Mouse (Mus musculus): Measurements from ENCODE around the gene Ptn. TPM values are rescaled to one million over a fixed set of nuclear protein-coding genes. Genes with fewer than 3 reads are reported as not detected.

The Ptn gene
- polyA plus RNA-seq, 1 experiment, result not detected

DNA sequence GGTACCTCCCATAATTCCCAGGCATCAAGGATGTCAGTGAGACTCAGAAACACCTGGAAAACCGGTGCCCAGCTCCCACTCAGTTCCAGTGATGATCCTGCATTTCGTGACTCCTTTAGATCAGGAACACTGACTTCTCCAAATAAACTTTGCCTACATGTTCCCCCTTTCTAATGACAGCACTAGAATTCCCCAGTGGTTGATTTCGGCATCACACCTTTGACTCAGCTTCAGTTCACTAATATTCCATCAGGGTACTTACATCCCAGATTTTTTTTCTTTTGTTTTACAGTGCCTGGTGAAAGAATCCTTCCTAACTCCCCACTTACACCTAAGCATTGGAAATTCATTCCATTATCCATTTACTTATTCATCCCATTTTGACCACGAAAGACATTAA, 15.5 kb downstream of the Ptn start:
- TF ChIP-seq POLR2A (IDR thresholded peaks at IDR 0.05; ENCODE audit: borderline replicate concordance, low read depth, low read length) (no peak), CTCF (IDR thresholded peaks at IDR 0.05; ENCODE audit: low read depth, low read length) (no peak)
- Histone ChIP-seq H3K27ac (ENCODE audit: insufficient read depth, low read depth, low read length) (no peak overlapping the region), H3K4me1 (ENCODE audit: control insufficient read depth, insufficient read depth, low read length) (no peaks in the 10 kb centered on the region), H3K4me3 (ENCODE audit: insufficient read depth, low read length) (no peak overlapping the region)

DNA sequence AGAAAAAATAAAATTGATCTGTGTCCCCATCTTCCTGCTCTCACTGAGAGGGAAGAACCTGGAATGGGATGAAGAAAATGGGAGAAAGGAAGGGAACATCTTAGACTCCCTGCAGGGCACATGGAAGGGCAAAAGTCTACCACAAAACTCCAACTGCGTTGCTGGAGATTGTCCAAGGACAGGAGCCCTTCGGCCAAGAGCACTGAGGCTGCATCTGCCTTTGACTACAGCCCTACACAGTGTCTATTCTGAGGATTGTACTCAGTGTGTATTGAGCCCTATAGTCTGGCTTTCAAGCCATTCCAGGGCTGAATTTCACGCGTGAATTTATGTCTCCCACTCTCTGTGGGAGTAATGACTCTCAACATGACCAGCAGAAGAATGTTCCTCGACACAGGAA, 16.2 kb downstream of the Ptn start:
- TF ChIP-seq POLR2A (IDR thresholded peaks at IDR 0.05; ENCODE audit: borderline replicate concordance, low read depth, low read length), result no peak
- no peak for TF ChIP-seq CTCF (IDR thresholded peaks at IDR 0.05; ENCODE audit: low read depth, low read length)
- H3K4me1 ChIP-seq (ENCODE audit: control insufficient read depth, insufficient read depth, low read length), result no peaks in the 10 kb centered on the region
- H3K4me3 ChIP-seq (ENCODE audit: insufficient read depth, low read length), result no peak overlapping the region
- H3K27ac ChIP-seq (ENCODE audit: insufficient read depth, low read depth, low read length), result no peak overlapping the region

DNA sequence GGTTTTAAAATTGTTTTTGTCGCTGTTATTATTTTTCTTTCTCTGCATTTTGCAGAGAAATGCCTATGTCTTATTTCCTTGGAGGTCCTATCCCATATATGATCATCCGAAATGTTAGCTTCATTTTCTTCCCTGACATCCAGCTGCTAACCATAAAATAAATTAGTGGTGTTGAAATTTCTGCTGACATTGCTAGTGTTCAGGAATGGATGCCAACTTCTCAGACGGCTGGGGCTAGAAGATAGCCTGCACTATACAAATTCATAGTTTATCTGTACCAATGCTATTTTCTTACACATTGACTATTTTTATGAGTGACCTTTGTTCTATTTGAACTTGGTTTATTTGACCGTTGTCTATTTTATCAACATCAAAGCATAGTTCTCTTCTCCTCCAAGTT, 20.8 kb downstream of the Ptn start:
- Histone ChIP-seq H3K4me3 (ENCODE audit: insufficient read depth, low read length) (no peak overlapping the region), H3K4me1 (ENCODE audit: control insufficient read depth, insufficient read depth, low read length) (no peaks in the 10 kb centered on the region), H3K27ac (ENCODE audit: insufficient read depth, low read depth, low read length) (no peak overlapping the region)
- no peak for TF ChIP-seq CTCF (IDR thresholded peaks at IDR 0.05; ENCODE audit: low read depth, low read length)
- no peak for TF ChIP-seq POLR2A (IDR thresholded peaks at IDR 0.05; ENCODE audit: borderline replicate concordance, low read depth, low read length)

DNA sequence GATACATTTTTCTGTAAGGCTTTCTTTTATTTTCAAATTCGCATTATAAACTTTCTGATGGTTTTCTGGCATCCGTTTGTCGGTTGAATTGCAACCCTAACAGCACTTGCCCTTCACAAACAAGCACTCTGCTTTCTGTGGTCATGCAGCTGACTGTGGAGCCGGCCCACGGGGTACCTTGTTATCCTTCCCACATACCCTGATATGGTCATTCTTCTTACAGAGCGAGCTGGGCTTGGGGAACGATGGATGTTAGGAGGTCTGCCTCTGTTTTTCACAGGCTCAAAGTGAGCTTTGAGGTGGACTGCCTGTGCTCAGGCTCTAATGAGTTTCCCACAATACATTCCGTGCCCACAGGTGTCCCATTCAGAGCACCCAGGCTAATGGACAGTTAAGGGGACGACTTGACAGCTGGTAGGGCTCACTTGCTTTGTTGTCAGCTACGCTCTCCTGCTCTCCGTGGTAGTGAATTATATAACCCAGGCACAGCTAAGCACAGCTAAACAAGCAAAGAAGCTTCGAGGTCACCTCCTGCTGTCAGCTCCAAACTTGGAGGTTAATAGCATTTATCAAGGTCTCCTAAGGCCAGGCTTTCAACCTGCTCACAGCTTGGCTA, 21.3 kb downstream of the Ptn start:
- no peak overlapping the region for H3K27ac ChIP-seq (ENCODE audit: insufficient read depth, low read depth, low read length)
- no peaks in the 10 kb centered on the region for H3K4me1 ChIP-seq (ENCODE audit: control insufficient read depth, insufficient read depth, low read length)
- no peak overlapping the region for H3K4me3 ChIP-seq (ENCODE audit: insufficient read depth, low read length)
- TF ChIP-seq CTCF (IDR thresholded peaks at IDR 0.05; ENCODE audit: low read depth, low read length) (no peak), POLR2A (IDR thresholded peaks at IDR 0.05; ENCODE audit: borderline replicate concordance, low read depth, low read length) (no peak)

DNA sequence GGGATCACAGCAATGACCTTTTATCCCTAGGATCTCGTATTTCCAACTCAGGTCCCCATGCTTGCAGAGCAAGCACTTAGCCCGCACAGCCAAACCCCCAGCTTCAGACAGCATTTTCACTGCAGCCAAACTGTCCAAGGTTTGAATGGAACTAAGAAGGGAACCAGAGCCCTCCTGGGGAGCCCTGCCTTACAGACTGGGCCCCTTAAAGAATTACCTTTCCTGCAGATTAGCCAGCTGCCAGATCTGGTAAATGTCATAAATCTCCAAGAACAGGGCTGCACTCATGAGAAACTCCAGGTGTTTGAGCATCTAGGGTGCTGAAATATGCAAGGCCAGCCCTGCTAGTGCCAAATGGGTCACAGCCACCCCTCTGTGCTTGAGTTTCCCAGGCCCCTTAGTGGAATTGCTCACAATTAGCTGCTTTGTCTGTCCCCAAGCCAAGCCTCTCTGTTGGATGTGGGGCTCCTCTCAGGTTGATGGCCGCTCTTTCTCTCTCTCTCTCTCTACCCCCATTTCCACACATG, 25.3 kb downstream of the Ptn start:
- Histone ChIP-seq H3K27ac (ENCODE audit: insufficient read depth, low read depth, low read length) (no peak overlapping the region), H3K4me1 (ENCODE audit: control insufficient read depth, insufficient read depth, low read length) (no peaks in the 10 kb centered on the region), H3K4me3 (ENCODE audit: insufficient read depth, low read length) (no peak overlapping the region)
- TF ChIP-seq POLR2A (IDR thresholded peaks at IDR 0.05; ENCODE audit: borderline replicate concordance, low read depth, low read length) (no peak), CTCF (IDR thresholded peaks at IDR 0.05; ENCODE audit: low read depth, low read length) (no peak)

DNA sequence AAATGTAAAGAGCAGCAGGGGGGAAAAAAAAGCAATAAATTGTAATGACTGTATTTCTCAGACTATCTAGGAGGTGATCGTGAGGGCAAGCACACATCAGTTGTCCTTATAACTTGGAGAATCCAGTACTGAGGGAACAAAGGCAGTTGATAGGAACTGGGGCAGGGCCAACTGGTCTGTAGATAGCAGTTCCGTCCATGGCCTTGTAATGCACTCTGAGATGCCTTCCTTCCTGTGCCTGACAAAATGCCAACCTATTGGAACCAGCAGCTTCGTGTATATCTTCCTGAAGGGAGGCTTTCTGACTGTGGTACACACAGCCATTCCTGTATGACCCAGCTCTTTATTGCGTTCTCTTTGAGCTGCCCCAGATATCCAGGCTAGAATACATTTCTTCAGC, 27.5 kb downstream of the Ptn start:
- no peak for TF ChIP-seq CTCF (IDR thresholded peaks at IDR 0.05; ENCODE audit: low read depth, low read length)
- TF ChIP-seq POLR2A (IDR thresholded peaks at IDR 0.05; ENCODE audit: borderline replicate concordance, low read depth, low read length), result no peak
- H3K27ac ChIP-seq (ENCODE audit: insufficient read depth, low read depth, low read length), result no peak overlapping the region
- no peak overlapping the region for H3K4me3 ChIP-seq (ENCODE audit: insufficient read depth, low read length)
- no peaks in the 10 kb centered on the region for H3K4me1 ChIP-seq (ENCODE audit: control insufficient read depth, insufficient read depth, low read length)

DNA sequence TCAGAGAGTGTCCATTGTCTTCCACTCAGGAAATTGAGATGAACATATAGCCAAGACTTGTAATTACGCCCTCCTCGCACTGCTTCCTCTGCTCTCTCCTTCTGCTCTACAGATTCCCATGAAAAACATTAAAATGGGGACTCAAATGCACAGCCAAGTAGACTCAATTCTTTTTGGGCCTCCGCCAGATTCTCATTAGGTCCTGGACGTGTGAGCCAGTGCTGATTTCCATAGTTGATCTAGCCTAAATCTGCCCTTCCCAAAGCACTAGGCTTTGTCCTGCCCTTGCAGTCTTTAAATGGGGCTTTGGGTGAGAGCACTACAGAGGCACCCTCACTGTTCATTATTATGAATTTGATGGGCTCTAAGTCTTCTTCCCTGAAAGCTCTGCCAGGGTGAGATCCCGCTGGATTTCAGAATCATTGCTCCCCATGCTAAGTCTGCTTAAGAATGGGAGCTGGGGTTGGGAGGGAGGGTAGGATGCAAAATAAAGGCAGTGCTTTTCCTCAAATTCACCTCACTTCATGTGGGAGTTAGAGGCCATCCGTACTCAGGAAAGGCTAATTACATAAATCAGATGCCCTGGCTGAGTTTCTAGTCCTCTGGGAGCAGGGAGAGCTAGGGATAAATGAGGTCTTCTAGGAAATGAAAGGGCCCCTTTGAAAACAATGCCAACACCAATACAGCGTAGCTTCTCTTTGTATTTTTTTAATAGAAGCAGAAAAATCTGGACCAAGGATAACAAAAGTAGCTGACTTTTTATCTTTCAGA, 32.3 kb downstream of the Ptn start:
- TF ChIP-seq POLR2A (IDR thresholded peaks at IDR 0.05; ENCODE audit: borderline replicate concordance, low read depth, low read length) (no peak), CTCF (IDR thresholded peaks at IDR 0.05; ENCODE audit: low read depth, low read length) (no peak)
- no peaks in the 10 kb centered on the region for H3K4me1 ChIP-seq (ENCODE audit: control insufficient read depth, insufficient read depth, low read length)
- H3K4me3 ChIP-seq (ENCODE audit: insufficient read depth, low read length), result no peak overlapping the region
- H3K27ac ChIP-seq (ENCODE audit: insufficient read depth, low read depth, low read length), result no peak overlapping the region

DNA sequence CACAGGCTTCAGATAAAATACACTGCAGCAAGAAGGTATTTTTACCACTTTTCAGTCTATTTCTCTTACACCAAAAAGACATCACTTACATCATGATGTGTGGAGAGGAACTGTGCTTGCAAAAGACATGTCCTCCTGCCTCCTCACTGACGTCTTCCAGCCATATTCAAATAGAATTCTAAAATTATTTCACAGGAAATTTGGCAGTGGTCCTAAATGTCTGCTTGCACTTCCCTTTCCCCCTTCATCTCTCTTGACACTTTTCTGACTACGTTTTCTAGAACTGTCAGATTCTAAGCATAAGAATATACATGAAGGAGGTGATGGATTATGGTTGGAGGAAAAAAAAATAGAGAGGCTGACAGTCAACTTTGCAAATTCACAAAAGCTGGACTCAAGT, 33.0 kb downstream of the Ptn start:
- Histone ChIP-seq H3K27ac (ENCODE audit: insufficient read depth, low read depth, low read length) (no peak overlapping the region), H3K4me3 (ENCODE audit: insufficient read depth, low read length) (no peak overlapping the region), H3K4me1 (ENCODE audit: control insufficient read depth, insufficient read depth, low read length) (no peaks in the 10 kb centered on the region)
- no peak for TF ChIP-seq POLR2A (IDR thresholded peaks at IDR 0.05; ENCODE audit: borderline replicate concordance, low read depth, low read length)
- no peak for TF ChIP-seq CTCF (IDR thresholded peaks at IDR 0.05; ENCODE audit: low read depth, low read length)

DNA sequence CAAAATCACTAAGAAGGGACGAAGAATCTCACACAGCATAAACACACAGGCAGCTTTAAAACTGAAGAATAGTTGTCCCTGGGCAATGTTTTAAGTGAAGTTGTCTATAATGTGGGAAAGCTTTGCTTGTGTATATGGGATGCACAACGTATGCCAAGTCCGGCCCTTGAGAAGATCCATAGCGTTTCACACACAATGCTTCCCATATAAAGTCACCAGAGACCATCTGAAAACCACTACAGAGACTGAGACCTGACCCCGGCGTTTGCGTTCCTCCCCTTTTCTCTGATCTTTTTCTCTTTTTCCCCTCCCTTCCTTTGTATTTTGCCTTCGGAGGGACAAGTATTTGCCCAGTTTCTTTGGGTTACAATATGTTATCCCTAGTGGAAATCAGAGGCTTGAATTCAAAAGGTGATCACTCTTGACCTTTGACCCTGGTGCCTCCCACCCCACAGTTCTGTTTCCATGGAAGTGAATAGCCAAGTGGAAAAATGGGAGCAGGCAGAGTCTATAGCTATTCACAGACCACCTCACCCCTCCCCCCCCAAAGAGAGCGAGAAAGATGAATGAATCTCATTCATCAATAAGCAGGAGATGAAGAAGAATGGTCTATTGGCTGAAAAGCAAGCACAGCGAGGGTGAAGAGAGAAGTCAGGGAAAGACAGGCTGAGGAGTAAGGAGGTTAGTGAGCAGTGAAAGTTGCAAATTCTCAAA, 34.2 kb downstream of the Ptn start:
- Histone ChIP-seq H3K4me3 (ENCODE audit: insufficient read depth, low read length) (no peak overlapping the region), H3K27ac (ENCODE audit: insufficient read depth, low read depth, low read length) (no peak overlapping the region), H3K4me1 (ENCODE audit: control insufficient read depth, insufficient read depth, low read length) (no peaks in the 10 kb centered on the region)
- TF ChIP-seq POLR2A (IDR thresholded peaks at IDR 0.05; ENCODE audit: borderline replicate concordance, low read depth, low read length) (no peak), CTCF (IDR thresholded peaks at IDR 0.05; ENCODE audit: low read depth, low read length) (no peak)

DNA sequence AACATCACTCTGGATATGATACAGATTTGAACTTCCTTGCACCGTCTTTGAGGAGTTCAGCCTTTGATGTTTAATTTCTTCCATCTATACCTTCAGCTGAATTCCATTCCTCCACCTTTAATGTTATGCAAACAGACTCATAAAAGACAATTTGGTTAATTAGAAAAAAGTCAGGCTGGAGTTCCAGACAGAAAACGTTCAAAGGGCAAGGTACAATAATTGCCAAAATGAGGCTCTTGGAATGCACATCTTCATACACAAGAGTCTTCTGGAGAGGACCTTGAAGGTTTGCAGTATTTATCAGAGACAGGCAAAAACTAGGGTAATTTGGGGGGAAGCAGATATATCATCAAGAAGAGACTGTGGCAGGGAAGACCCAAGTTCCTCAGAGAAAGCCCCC, 37.5 kb downstream of the Ptn start:
- Histone ChIP-seq H3K4me1 (ENCODE audit: control insufficient read depth, insufficient read depth, low read length) (no peaks in the 10 kb centered on the region), H3K27ac (ENCODE audit: insufficient read depth, low read depth, low read length) (no peak overlapping the region), H3K4me3 (ENCODE audit: insufficient read depth, low read length) (no peak overlapping the region)
- TF ChIP-seq POLR2A (IDR thresholded peaks at IDR 0.05; ENCODE audit: borderline replicate concordance, low read depth, low read length) (no peak), CTCF (IDR thresholded peaks at IDR 0.05; ENCODE audit: low read depth, low read length) (no peak)

Data from bone marrow macrophage, adult 2 months (primary cell).